Mouse (Mus musculus) CH12.LX (cell line): ENCODE measurements at regions not wholly inside any gene's neighbourhood (a gene's known extent, or its start where the extent isn't known, plus 50 kb on each side); places are given as distances from the start of the nearest gene placed in this dataset.

Source experiments
- DNase-seq: peaks from one replicate; pipeline ENCODE4 v3.0.0-alpha.2; 2013; ENCODE audit errors: extremely low read depth
- H3K27ac ChIP-seq: 2 replicates; pipeline ENCODE4 v1.5.1; 2012; ENCODE audit warnings: low read depth, mild to moderate bottlenecking, control low read depth, moderate library complexity; ENCODE audit not compliant: insufficient read depth
- H3K27me3 ChIP-seq: replicated peaks from 2 replicates; pipeline ENCODE3; 2012; ENCODE audit warnings: inconsistent platforms
- H3K36me3 ChIP-seq, 2 experiments: replicated peaks in 1 of 2; 2 replicates each; pipeline versions ENCODE3 to v1.6.1; 2012; ENCODE audit warnings: inconsistent platforms in 1 of 2, low read length in 1 of 2, mild to moderate bottlenecking in 1 of 2, mixed read lengths in 1 of 2, moderate library complexity in 1 of 2; ENCODE audit not compliant: control insufficient read depth in 1 of 2, insufficient read depth in 1 of 2
- H3K4me1 ChIP-seq, 2 experiments: 2 replicates each; pipeline ENCODE4 v1.6.1; 2012; ENCODE audit warnings: inconsistent platforms in 1 of 2, moderate library complexity in 1 of 2; ENCODE audit not compliant: insufficient read depth in 2 of 2, control insufficient read depth in 1 of 2
- H3K4me2 ChIP-seq: 2 replicates; pipeline ENCODE4 v1.6.1; 2012; ENCODE audit warnings: low read depth, mild to moderate bottlenecking, control low read depth; ENCODE audit not compliant: poor library complexity, insufficient read depth, severe bottlenecking
- H3K4me3 ChIP-seq, 3 experiments: fragments of 150-350 bp in 1 of 3; sonication (generic) in 1 of 3; replicated peaks in 1 of 3; 2 replicates each; pipeline versions ENCODE3 to v1.5.1; 2011 to 2012; ENCODE audit warnings: low read depth in 2 of 3, low read length in 2 of 3, mild to moderate bottlenecking in 2 of 3, moderate library complexity in 2 of 3, control low read depth in 1 of 3, improper control_type of control experiment in 1 of 3, inconsistent platforms in 1 of 3, mixed read lengths in 1 of 3; ENCODE audit not compliant: poor library complexity in 1 of 3
- H3K79me2 ChIP-seq: replicated peaks from 2 replicates; pipeline ENCODE4 v1.6.1; 2012; ENCODE audit warnings: mild to moderate bottlenecking, moderate library complexity; ENCODE audit not compliant: control insufficient read depth, poor library complexity, insufficient read depth, severe bottlenecking; ENCODE audit errors: extremely low read depth
- H3K9ac ChIP-seq: 2 replicates; pipeline ENCODE4 v1.6.1; 2012; ENCODE audit warnings: low read depth, mild to moderate bottlenecking, control low read depth, moderate library complexity; ENCODE audit not compliant: insufficient read depth
- H3K9me3 ChIP-seq: replicated peaks from 2 replicates; pipeline ENCODE3; 2012; ENCODE audit warnings: low read length, inconsistent platforms, mixed read lengths
- CHD1 ChIP-seq: IDR thresholded peaks from 2 replicates; pipeline ENCODE4 v1.6.1; 2012; ENCODE audit warnings: low read depth, low read length, improper control_type of control experiment, inconsistent platforms
- E2F4 ChIP-seq: IDR thresholded peaks from 2 replicates; pipeline ENCODE4 v1.6.1; 2011; ENCODE audit warnings: low read depth, low read length, improper control_type of control experiment; ENCODE audit not compliant: insufficient replicate concordance
- EP300 ChIP-seq: IDR thresholded peaks from 2 replicates; pipeline ENCODE4 v1.6.1; 2011; ENCODE audit warnings: low read length, improper control_type of control experiment
- ETS1 ChIP-seq: conservative IDR thresholded peaks from 2 replicates; pipeline ENCODE4 v1.6.1; 2012; ENCODE audit warnings: low read depth, mild to moderate bottlenecking, inconsistent platforms, low read length, improper control_type of control experiment, moderate library complexity
- GABPA ChIP-seq: IDR thresholded peaks from 2 replicates; pipeline ENCODE4 v1.6.1; 2012; ENCODE audit warnings: low read depth, low read length, improper control_type of control experiment, inconsistent platforms; ENCODE audit not compliant: insufficient replicate concordance
- KAT2A ChIP-seq: IDR thresholded peaks from 2 replicates; pipeline ENCODE4 v1.6.1; 2012; ENCODE audit warnings: low read length, improper control_type of control experiment, inconsistent platforms; ENCODE audit not compliant: insufficient replicate concordance
- MAFK ChIP-seq: IDR thresholded peaks from 2 replicates; pipeline ENCODE4 v1.6.1; 2011; ENCODE audit warnings: low read length, improper control_type of control experiment; ENCODE audit not compliant: insufficient replicate concordance
- MAX ChIP-seq: IDR thresholded peaks from 2 replicates; pipeline ENCODE4 v1.6.1; 2011; ENCODE audit warnings: low read length, improper control_type of control experiment
- MAZ ChIP-seq: IDR thresholded peaks from 2 replicates; pipeline ENCODE4 v1.6.1; 2012; ENCODE audit warnings: low read depth, mild to moderate bottlenecking, inconsistent platforms, low read length, improper control_type of control experiment, moderate library complexity
- MEF2A ChIP-seq: IDR thresholded peaks from 2 replicates; pipeline ENCODE4 v1.6.1; 2014; ENCODE audit warnings: low read depth, mild to moderate bottlenecking, inconsistent platforms, low read length, improper control_type of control experiment, borderline replicate concordance
- MXI1 ChIP-seq: IDR thresholded peaks from 2 replicates; pipeline ENCODE4 v1.6.1; 2011; ENCODE audit warnings: mild to moderate bottlenecking, low read depth, low read length, improper control_type of control experiment
- MYC ChIP-seq: IDR thresholded peaks from 2 replicates; pipeline ENCODE4 v1.6.1; 2011; ENCODE audit warnings: low read depth, mild to moderate bottlenecking, improper control_type of control experiment, low read length
- NELFE ChIP-seq: IDR thresholded peaks from 2 replicates; pipeline ENCODE4 v1.6.1; 2011; ENCODE audit warnings: low read depth, low read length, improper control_type of control experiment
- RAD21 ChIP-seq: IDR thresholded peaks from 2 replicates; pipeline ENCODE4 v1.6.1; 2011; ENCODE audit warnings: low read depth, mild to moderate bottlenecking, low read length, improper control_type of control experiment, moderate library complexity
- RCOR1 ChIP-seq: conservative IDR thresholded peaks from 2 replicates; pipeline ENCODE4 v1.6.1; 2012; ENCODE audit warnings: low read depth, mild to moderate bottlenecking, inconsistent platforms, low read length, improper control_type of control experiment
- SIN3A ChIP-seq: IDR thresholded peaks from 2 replicates; pipeline ENCODE4 v1.6.1; 2012; ENCODE audit warnings: low read length, improper control_type of control experiment, inconsistent platforms
- SMC3 ChIP-seq: IDR thresholded peaks from 2 replicates; pipeline ENCODE4 v1.6.1; 2011; ENCODE audit warnings: low read depth, low read length, improper control_type of control experiment
- ZC3H11A ChIP-seq: IDR thresholded peaks from 2 replicates; pipeline ENCODE4 v1.6.1; 2012; ENCODE audit warnings: low read depth, mild to moderate bottlenecking, inconsistent platforms, low read length, improper control_type of control experiment
- ZKSCAN1 ChIP-seq: IDR thresholded peaks from 2 replicates; pipeline ENCODE4 v1.6.1; 2012; ENCODE audit warnings: low read depth, inconsistent platforms, low read length, improper control_type of control experiment, borderline replicate concordance
- ZNF384 ChIP-seq: IDR thresholded peaks from 2 replicates; pipeline ENCODE4 v1.6.1; 2012; ENCODE audit warnings: low read depth, low read length, improper control_type of control experiment, inconsistent platforms
- dilution Hi-C: fragments of 300-500 bp; cut with MboI; formaldehyde crosslinking; loops from 2 replicates; pipeline ENCODE4 v1.14.3; 2020; ENCODE audit warnings: low sequenced_read_pairs; ENCODE audit not compliant: extremely low pct_unique_long_range_greater_than_20kb, extremely low pct_ligation_motif_present
- in situ Hi-C: fragments of 300-500 bp; cut with MboI; formaldehyde crosslinking; loops from 3 replicates; pipeline ENCODE4 v1.14.3; 2019; ENCODE audit warnings: low sequenced_read_pairs, low pct_ligation_motif_present, low pct_unique_long_range_greater_than_20kb, mixed read lengths

- Histone ChIP-seq H3K36me3 (no peaks in the 10 kb centered on the region), H3K4me2 (no peak overlapping the region)
- TF ChIP-seq E2F4: no peak
- no peak for TF ChIP-seq ETS1
- no peak for TF ChIP-seq GABPA
- TF ChIP-seq ZKSCAN1: no peak
- no peak for TF ChIP-seq MAZ
- TF ChIP-seq MEF2A: no peak
- no peak for TF ChIP-seq MAX
- no peak for TF ChIP-seq CHD1
- TF ChIP-seq NELFE: no peak
- TF ChIP-seq KAT2A: no peak
- no peak for TF ChIP-seq SIN3A
- no peak for TF ChIP-seq ZNF384
- no peak for TF ChIP-seq MXI1
- no peak for TF ChIP-seq MYC
- TF ChIP-seq EP300: no peak
- TF ChIP-seq RCOR1: no peak
- TF ChIP-seq ZC3H11A: no peak
- no peak for TF ChIP-seq RAD21
- no peak for TF ChIP-seq MAFK
- TF ChIP-seq, all 38 proteins: peak for 0
- no peak overlapping the region for H3K27ac ChIP-seq
- no peaks in the 10 kb centered on the region for H3K4me1 ChIP-seq
- H3K79me2 ChIP-seq: no peaks in the 10 kb centered on the region
- no peak for DNase-seq
- no peak overlapping the region for H3K4me3 ChIP-seq
- no peak overlapping the region for H3K9ac ChIP-seq
- in situ Hi-C loops: no loop called here
- dilution Hi-C loops: no loop called here
- H3K27me3 ChIP-seq: no peaks in the 10 kb centered on the region
- H3K9me3 ChIP-seq: peaks cover 76% of the 10 kb centered on the region
These were observed 273.9 kb downstream of the Tshz3 start for GRCm38 (mm10) chr7:36971772-36972171.

GRCm38 (mm10) chr7:36973654-36974320 is 275.9 kb downstream of the Tshz3 start:
- no peaks in the 10 kb centered on the region for H3K36me3 ChIP-seq
- in situ Hi-C loops: no loop called here
- H3K79me2 ChIP-seq: no peaks in the 10 kb centered on the region
- dilution Hi-C loops: no loop called here
- H3K4me3 ChIP-seq: no peak overlapping the region
- H3K9me3 ChIP-seq: peaks cover 76% of the 10 kb centered on the region
- H3K27me3 ChIP-seq: no peaks in the 10 kb centered on the region
- H3K4me1 ChIP-seq: no peaks in the 10 kb centered on the region
- no peak overlapping the region for H3K27ac ChIP-seq
- DNase-seq: no peak
- TF ChIP-seq MXI1 (no peak), EP300 (no peak), SMC3 (no peak)
- TF ChIP-seq, all 38 proteins: peak for 0
- H3K4me2 ChIP-seq: no peak overlapping the region
- H3K9ac ChIP-seq: no peak overlapping the region
